Mouse (Mus musculus) liver, adult 2 months (tissue): ENCODE data around the gene Rad51b.

Experiments used
- CTCF ChIP-seq: fragments of 200-500 bp; IDR thresholded peaks from 2 replicates; pipeline ENCODE4 v1.5.1; 2011; ENCODE audit warnings: low read depth, low read length, control low read depth
- POLR2A ChIP-seq: fragments of 200-500 bp; IDR thresholded peaks from 2 replicates; pipeline ENCODE4 v1.6.1; 2011; ENCODE audit warnings: low read length, control low read depth; ENCODE audit not compliant: insufficient read depth; ENCODE audit errors: extremely low read depth

GRCm38 (mm10) chr12:79839096-79839941 lies 542.2 kb downstream of the Rad51b start:
- no peak for TF ChIP-seq CTCF
- TF ChIP-seq POLR2A = no peak
